Mouse (Mus musculus): ENCODE measurements around the gene Tril. TPM values are rescaled to one million over a fixed set of nuclear protein-coding genes. Genes with fewer than 3 reads are reported as not detected.

The Tril gene
- polyA plus RNA-seq, 1 experiment from 2014 or later, result 0.31 TPM

- no peaks in the 10 kb centered on the region for H3K27me3 ChIP-seq (ENCODE audit: insufficient read depth, low read length)
- WGBS (ENCODE audit: insufficient replicate concordance), result 53% methylated on average over 8 of the region's 8 CpGs
- TF ChIP-seq EP300 (IDR thresholded peaks at IDR 0.05; ENCODE audit: low read depth) (no peak), CTCF (IDR thresholded peaks at IDR 0.05; ENCODE audit: low read depth) (no peak)
- no peak overlapping the region for H3K27ac ChIP-seq (ENCODE audit: low read depth)
- no peak overlapping the region for H3K9ac ChIP-seq (replicated peaks)
- no peaks in the 10 kb centered on the region for H3K4me1 ChIP-seq (ENCODE audit: insufficient read depth)
- no peak for DNase-seq
- no peak overlapping the region for H3K4me3 ChIP-seq (ENCODE audit: low read depth, low read length)
- no peaks in the 10 kb centered on the region for H3K9me3 ChIP-seq (ENCODE audit: low read length)
- ATAC-seq, result no peak
- no peaks in the 10 kb centered on the region for H3K36me3 ChIP-seq (replicated peaks; ENCODE audit: insufficient read depth, low read length)
- no peak overlapping the region for H3K4me2 ChIP-seq (ENCODE audit: low read depth, low read length)
Observed at GRCm38 (mm10) chr6:53778424-53778955, 42.1 kb downstream of the Tril start.

GRCm38 (mm10) chr6:53768275-53768674 is 52.4 kb downstream of the Tril start:
- H3K9me3 ChIP-seq (ENCODE audit: low read length), result no peaks in the 10 kb centered on the region
- WGBS (ENCODE audit: insufficient replicate concordance), result 87% methylated on average over 4 of the region's 4 CpGs
- no peak overlapping the region for H3K9ac ChIP-seq (replicated peaks)
- H3K27ac ChIP-seq (ENCODE audit: low read depth), result no peak overlapping the region
- DNase-seq (no peak), ATAC-seq (no peak)
- H3K4me2 ChIP-seq (ENCODE audit: low read depth, low read length), result no peak overlapping the region
- H3K27me3 ChIP-seq (ENCODE audit: insufficient read depth, low read length), result no peaks in the 10 kb centered on the region
- no peak overlapping the region for H3K4me3 ChIP-seq (ENCODE audit: low read depth, low read length)
- TF ChIP-seq CTCF (IDR thresholded peaks at IDR 0.05; ENCODE audit: low read depth) (no peak), EP300 (IDR thresholded peaks at IDR 0.05; ENCODE audit: low read depth) (no peak)
- no peaks in the 10 kb centered on the region for H3K36me3 ChIP-seq (replicated peaks; ENCODE audit: insufficient read depth, low read length)
- no peaks in the 10 kb centered on the region for H3K4me1 ChIP-seq (ENCODE audit: insufficient read depth)

GRCm38 (mm10) chr6:53766243-53766915 is 54.3 kb downstream of the Tril start:
- Histone ChIP-seq H3K36me3 (replicated peaks; ENCODE audit: insufficient read depth, low read length) (no peaks in the 10 kb centered on the region), H3K4me3 (ENCODE audit: low read depth, low read length) (no peak overlapping the region), H3K4me1 (ENCODE audit: insufficient read depth) (no peaks in the 10 kb centered on the region), H3K27ac (ENCODE audit: low read depth) (no peak overlapping the region), H3K9ac (replicated peaks) (no peak overlapping the region), H3K9me3 (ENCODE audit: low read length) (no peaks in the 10 kb centered on the region), H3K4me2 (ENCODE audit: low read depth, low read length) (no peak overlapping the region), H3K27me3 (ENCODE audit: insufficient read depth, low read length) (no peaks in the 10 kb centered on the region)
- ATAC-seq (no peak), DNase-seq (no peak)
- 37% methylated on average over 10 of the region's 10 CpGs for WGBS (ENCODE audit: insufficient replicate concordance)
- TF ChIP-seq EP300 (IDR thresholded peaks at IDR 0.05; ENCODE audit: low read depth) (no peak), CTCF (IDR thresholded peaks at IDR 0.05; ENCODE audit: low read depth) (no peak)

- H3K27ac ChIP-seq (ENCODE audit: low read depth), result no peak overlapping the region
- H3K4me3 ChIP-seq (ENCODE audit: low read depth, low read length), result no peak overlapping the region
- TF ChIP-seq EP300 (IDR thresholded peaks at IDR 0.05; ENCODE audit: low read depth), result no peak
- DNase-seq (no peak), ATAC-seq (no peak)
- no peak overlapping the region for H3K4me2 ChIP-seq (ENCODE audit: low read depth, low read length)
- no peaks in the 10 kb centered on the region for H3K9me3 ChIP-seq (ENCODE audit: low read length)
- 62% methylated on average over 8 of the region's 8 CpGs for WGBS (ENCODE audit: insufficient replicate concordance)
- no peak overlapping the region for H3K9ac ChIP-seq (replicated peaks)
- H3K36me3 ChIP-seq (replicated peaks; ENCODE audit: insufficient read depth, low read length), result no peaks in the 10 kb centered on the region
- no peaks in the 10 kb centered on the region for H3K4me1 ChIP-seq (ENCODE audit: insufficient read depth)
- H3K27me3 ChIP-seq (ENCODE audit: insufficient read depth, low read length), result no peaks in the 10 kb centered on the region
Observed at GRCm38 (mm10) chr6:53765731-53766130, 54.9 kb downstream of the Tril start.

Other genes starting within 250 kb of the Tril start
- gene Cpvl, start 157.8 kb upstream of the Tril start, polyA plus RNA-seq (2015; fragmentation: Nextera tagmentation; extraction: Ambion mirVana), result not detected in 2 replicates
- gene Chn2, start 218.7 kb upstream of the Tril start, polyA plus RNA-seq (2015; fragmentation: Nextera tagmentation; extraction: Ambion mirVana), result 10.8 and 12.4 TPM in 2 replicates

Data from liver, postnatal 0 days (tissue).